Mouse (Mus musculus) MEL (cell line): ENCODE data around the gene Grk2.

ENCODE experiments used
- CTCF ChIP-seq, 3 experiments: IDR thresholded peaks in 2 of 3; conservative IDR thresholded peaks in 1 of 3; 2 replicates each; pipeline ENCODE4 v1.5.1; 2011 to 2012; ENCODE audit warnings: low read length in 3 of 3, low read depth in 2 of 3, mild to moderate bottlenecking in 2 of 3, improper control_type of control experiment in 1 of 3, inconsistent platforms in 1 of 3, mixed read lengths in 1 of 3, moderate library complexity in 1 of 3; ENCODE audit not compliant: control insufficient read depth in 1 of 3, insufficient read depth in 1 of 3, poor library complexity in 1 of 3, severe bottlenecking in 1 of 3
- MYB ChIP-seq: IDR thresholded peaks from 2 replicates; pipeline ENCODE4 v1.6.1; 2011; ENCODE audit warnings: mild to moderate bottlenecking, low read depth, low read length, improper control_type of control experiment

- TF ChIP-seq MYB, result no peak
- TF ChIP-seq CTCF (IDR thresholded peaks at IDR 0.05 in 2 of 3, conservative IDR thresholded peaks at IDR 0.05 in 1 of 3; ENCODE audit: control insufficient read depth in 1 of 3, insufficient read depth in 1 of 3, low read depth in 2 of 3, low read length in 3 of 3, poor library complexity in 1 of 3, severe bottlenecking in 1 of 3), result no peak
Measured at GRCm38 (mm10) chr19:4299126-4299525, 6.9 kb downstream of the Grk2 start.
